Mouse (Mus musculus) left cerebral cortex, postnatal 25 days (tissue): ENCODE data around the gene Slc2a2. TPM values are rescaled to one million over a fixed set of nuclear protein-coding genes. Genes with fewer than 3 reads are reported as not detected.

Experiments used
- total RNA-seq, 2 experiments: library from RNA; stranded (reverse); gene quantifications; 2 replicates each; pipeline ENCODE4 v1.2.3; 2021

Gene Slc2a2
- total RNA-seq, 2 experiments from 2014 or later = not detected

Other genes with a start within 250 kb of the Slc2a2 start
- 10 to 100 TPM; 29.8 TPM for gene Eif5a2, start 83.4 kb downstream of the Slc2a2 start, total RNA-seq
- gene Rpl22l1, start 107.5 kb downstream of the Slc2a2 start, total RNA-seq = 100 to 1,000 TPM; 207 to 212 TPM
- not detected for gene Gm1527, start 194.7 kb downstream of the Slc2a2 start, total RNA-seq